Mouse (Mus musculus): ENCODE data around the gene Ecel1.

The Ecel1 gene

GRCm38 (mm10) chr1:87164796-87165184, 8.5 kb upstream of the Ecel1 start:
- no peak for DNase-seq

- no peak for DNase-seq
These were observed 8.0 kb upstream of the Ecel1 start for GRCm38 (mm10) chr1:87164164-87164795.

GRCm38 (mm10) chr1:87159396-87159795, 3.1 kb upstream of the Ecel1 start:
- no peak for DNase-seq

GRCm38 (mm10) chr1:87155531-87156198, 656 bp downstream of the Ecel1 start:
- no peak for DNase-seq

- no peak for DNase-seq
These were observed 1.7 kb downstream of the Ecel1 start for GRCm38 (mm10) chr1:87154501-87155120.

- DNase-seq: no peak
These were observed 2.4 kb downstream of the Ecel1 start for GRCm38 (mm10) chr1:87153776-87154500.

GRCm38 (mm10) chr1:87151286-87151685, 5.0 kb downstream of the Ecel1 start:
- DNase-seq: no peak

- no peak for DNase-seq
These were observed 6.9 kb downstream of the Ecel1 start for GRCm38 (mm10) chr1:87149422-87149821.

- no peak for DNase-seq
These were observed 13.2 kb downstream of the Ecel1 start for GRCm38 (mm10) chr1:87143141-87143540.

GRCm38 (mm10) chr1:87142456-87142855, 13.9 kb downstream of the Ecel1 start:
- DNase-seq: peak; percentile 14 to 26

GRCm38 (mm10) chr1:87141550-87141949, 14.8 kb downstream of the Ecel1 start:
- no peak for DNase-seq

GRCm38 (mm10) chr1:87131803-87132202, 24.5 kb downstream of the Ecel1 start:
- no peak for DNase-seq

- DNase-seq: peak; percentile 10 to 23
These were observed 28.9 kb downstream of the Ecel1 start for GRCm38 (mm10) chr1:87127206-87128030.

GRCm38 (mm10) chr1:87124673-87125072, 31.6 kb downstream of the Ecel1 start, which contains the start of gene Akp3:
Gene Akp3 (plus strand): TSS chr1:87124973.
- DNase-seq: no peak

- DNase-seq: no peak
These were observed 41.5 kb downstream of the Ecel1 start for GRCm38 (mm10) chr1:87114784-87115183.

GRCm38 (mm10) chr1:87111719-87112354, 44.5 kb downstream of the Ecel1 start:
- peak; percentile 9 to 22 for DNase-seq

GRCm38 (mm10) chr1:87108564-87108963, 47.8 kb downstream of the Ecel1 start:
- DNase-seq: no peak

GRCm38 (mm10) chr1:87106536-87106935, 49.8 kb downstream of the Ecel1 start:
- no peak for DNase-seq

GRCm38 (mm10) chr1:87103936-87104335, 52.4 kb downstream of the Ecel1 start:
- no peak for DNase-seq

- DNase-seq: no peak
These were observed 54.2 kb downstream of the Ecel1 start for GRCm38 (mm10) chr1:87102114-87102513.

- DNase-seq: no peak
These were observed 54.9 kb downstream of the Ecel1 start, which contains the start of gene Alpi for GRCm38 (mm10) chr1:87101411-87101810. Gene Alpi (minus strand): TSS chr1:87101606.
